Mouse (Mus musculus): ENCODE data around the gene Panx2.

- TF ChIP-seq POLR2A (IDR thresholded peaks at IDR 0.05; ENCODE audit: extremely low read depth, insufficient read depth, low read length) (no peak), CTCF (IDR thresholded peaks at IDR 0.05; ENCODE audit: extremely low read depth, insufficient read depth, low read length) (no peak)
Observed at GRCm38 (mm10) chr15:89070606-89071005, 11.1 kb downstream of the Panx2 start.
